Mouse (Mus musculus) cerebellum, postnatal 4 days (tissue): Measurements from ENCODE around the gene Camta1.
A peak's percentile ranks its signal among the peaks of the same experiment; 100 is the strongest.

Experiments used
- DNase-seq, 2 experiments: peaks; one replicate each; pipeline ENCODE4 v3.0.0; 2022; ENCODE audit warnings: low spot score in 2 of 2, mixed read lengths in 1 of 2

Gene Camta1

DNA sequence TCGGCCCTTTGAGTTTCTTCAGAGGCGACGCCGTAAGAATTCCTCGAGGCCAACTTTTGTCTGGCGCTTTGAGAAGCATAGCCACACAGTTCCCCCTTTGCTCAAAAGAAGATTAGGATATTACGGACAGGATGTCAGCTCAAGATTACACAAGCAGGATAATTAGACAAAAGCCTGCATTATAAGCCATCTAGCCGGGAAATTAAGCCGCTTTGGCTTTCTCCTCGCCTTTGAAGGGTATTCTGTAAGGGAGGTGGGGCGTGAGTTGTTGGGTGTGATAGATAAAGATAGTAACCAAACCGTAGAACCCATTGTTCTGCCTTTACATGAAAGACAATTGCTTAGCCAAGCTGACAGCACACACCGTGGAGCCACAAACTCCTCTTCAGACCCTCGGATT, 579.6 kb downstream of the Camta1 start:
- no peak for DNase-seq

DNA sequence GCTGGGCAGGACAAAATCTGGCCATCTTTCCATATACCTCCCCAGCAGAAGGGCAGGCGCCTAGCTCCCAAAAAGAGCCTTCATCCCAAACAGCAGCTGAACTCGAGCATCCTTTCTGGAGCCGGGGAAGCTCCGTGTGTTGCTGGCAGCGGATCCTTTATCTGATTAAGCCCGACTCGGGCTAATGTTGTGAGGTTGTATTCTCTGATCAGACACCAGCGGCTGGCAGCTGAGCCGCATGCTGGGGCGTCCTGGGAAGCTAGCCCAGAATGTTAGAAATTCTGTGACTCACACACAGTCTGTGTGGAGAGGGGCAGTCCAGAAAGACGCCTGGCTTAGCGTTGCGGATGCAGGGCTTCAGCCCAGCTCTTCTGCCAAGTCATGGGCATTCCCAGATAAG, 586.4 kb downstream of the Camta1 start:
- peak in 1 of 2 experiments; percentile 56 for DNase-seq

DNA sequence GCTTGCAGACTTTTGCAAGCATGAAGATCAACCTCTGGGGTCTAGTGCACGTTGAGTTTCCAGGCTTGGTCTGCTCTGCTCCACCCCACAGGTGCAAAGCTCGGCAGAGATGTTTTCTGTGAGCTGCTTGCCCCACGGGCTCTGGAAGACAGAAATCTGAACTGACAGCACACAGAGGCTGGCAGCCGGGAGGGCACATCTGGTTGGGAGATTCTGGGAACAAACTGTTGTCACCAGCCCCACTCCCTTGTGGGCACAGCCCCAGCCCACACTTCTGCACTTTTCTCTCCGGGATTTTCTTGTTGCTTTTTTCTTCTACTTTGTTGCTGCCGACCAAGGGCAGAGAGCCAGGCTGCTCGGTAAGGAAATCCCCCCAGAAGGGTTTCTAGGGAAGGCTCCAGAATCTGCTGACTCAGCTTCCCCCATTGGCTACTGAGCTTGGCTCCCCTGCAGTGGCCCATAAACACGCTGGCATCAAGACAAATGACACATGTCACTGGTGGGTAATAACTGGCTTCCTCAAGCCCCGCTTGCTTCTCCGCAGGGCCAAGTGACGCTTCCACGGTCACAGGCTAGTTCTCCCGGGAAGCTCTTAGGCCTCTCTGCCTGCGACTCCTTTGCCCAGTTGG, 597.8 kb downstream of the Camta1 start:
- peak in 1 of 2 experiments; percentile 14 for DNase-seq

DNA sequence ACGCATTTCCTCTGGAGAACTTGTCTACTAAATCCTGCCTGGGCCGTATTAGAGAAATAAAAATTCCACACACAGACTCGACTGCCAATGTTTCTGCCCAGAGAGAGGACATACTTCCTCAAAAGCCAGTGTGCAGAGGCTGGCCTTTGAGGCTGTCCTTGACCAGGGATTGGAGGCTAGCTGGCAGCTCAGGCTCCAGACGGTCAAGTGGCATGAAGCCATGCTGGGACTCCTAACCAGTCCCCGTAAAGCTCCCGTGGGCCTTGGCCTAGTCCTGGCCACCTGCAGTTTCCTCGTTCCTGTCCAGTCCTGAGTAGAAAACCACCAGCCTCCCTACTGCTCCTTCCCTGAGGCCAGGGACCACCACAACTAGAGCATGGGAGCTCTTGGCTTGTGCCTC, 598.6 kb downstream of the Camta1 start:
- no peak for DNase-seq

DNA sequence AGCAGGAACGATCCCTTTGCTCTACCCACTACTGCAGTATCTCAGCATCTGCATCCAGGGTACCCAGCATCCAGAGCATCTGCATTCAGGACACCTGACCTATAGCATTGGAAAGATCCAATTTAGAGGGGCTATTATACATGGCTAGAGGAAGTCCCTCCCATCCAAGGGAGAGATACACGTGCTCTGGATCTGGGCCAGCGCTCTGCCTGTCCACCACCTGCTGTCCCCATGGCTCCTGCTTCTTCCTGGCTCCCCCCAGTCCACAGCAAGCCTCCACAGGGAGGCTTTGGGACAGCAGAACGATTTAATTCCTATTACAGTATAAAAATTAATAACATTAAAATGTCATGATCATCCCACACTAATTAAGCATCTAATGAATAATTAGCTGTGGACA, 605.1 kb downstream of the Camta1 start:
- peak in 1 of 2 experiments; percentile 20 for DNase-seq

DNA sequence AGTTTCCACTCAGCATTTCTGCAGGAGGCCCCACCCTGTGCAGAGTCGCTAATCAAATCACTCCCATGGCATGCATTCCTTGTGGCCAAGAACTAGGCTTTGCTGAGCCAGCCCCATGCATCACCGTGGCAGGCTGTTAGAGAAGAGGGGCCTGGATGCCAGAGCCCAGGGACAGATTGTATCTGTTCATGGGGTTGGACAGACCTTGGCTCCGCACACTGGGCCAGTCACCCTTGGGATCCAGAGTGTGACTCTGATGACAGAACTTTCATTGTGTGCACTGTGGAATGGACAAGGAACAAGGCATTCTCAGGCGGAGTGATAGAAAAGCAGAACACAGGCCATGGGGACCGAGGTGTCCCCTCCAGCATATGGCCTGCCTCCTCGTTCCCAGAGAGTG, 610.9 kb downstream of the Camta1 start:
- no peak for DNase-seq

DNA sequence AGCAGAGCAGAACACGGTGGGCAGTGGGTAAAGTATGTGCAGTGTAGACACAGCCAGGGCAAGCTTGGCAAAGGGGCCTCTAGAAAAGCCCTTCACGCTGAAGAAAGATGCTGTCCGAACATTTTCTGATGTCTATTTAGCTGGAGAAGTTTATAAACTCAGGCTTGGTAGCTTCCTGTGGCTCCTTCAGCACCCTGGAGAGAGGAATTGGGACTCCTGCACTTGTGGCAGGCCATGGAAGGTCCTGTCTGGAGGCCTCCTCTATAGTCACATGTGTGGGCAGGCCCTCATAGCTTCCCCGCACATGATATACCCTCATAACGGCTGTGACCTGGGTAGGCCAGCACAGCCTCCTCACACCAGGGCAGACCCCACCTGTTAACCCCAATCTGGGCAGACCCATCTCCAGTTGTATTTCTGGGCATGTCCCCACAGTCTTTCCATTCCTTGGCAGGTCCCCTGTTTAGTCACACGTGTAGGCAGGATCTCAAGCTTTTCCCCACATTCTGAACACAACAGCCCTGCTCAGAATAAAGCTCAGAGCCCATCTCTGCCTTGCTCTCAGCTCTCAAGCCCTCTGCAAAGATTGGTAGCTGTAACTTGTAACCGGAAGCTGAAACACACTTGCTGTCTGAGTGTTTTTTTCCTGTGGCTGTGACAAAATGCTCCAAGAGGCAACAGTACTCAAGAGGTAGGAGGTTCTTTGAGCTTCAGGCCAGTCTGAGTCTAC, 616.4 kb downstream of the Camta1 start:
- DNase-seq, result no peak

DNA sequence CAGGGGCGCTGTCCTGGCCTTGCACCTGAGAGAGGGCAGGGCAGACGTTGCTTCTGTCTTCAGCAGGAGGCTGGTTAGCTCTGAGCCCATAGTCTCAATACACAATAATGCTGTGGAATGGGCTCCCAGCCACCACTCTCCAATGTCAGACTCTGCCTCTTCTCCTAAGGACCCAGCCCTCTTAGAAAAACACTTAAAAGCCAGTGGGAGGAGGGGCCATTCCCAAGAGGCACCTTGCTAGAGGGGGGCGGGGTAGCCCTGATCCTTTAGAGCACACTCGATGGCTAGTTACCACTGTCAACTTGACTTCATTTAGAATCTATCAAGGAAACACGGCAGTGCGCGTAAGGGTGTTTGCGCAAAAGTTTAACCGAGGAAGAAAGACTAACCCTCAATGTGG, 618.2 kb downstream of the Camta1 start:
- DNase-seq, result no peak

DNA sequence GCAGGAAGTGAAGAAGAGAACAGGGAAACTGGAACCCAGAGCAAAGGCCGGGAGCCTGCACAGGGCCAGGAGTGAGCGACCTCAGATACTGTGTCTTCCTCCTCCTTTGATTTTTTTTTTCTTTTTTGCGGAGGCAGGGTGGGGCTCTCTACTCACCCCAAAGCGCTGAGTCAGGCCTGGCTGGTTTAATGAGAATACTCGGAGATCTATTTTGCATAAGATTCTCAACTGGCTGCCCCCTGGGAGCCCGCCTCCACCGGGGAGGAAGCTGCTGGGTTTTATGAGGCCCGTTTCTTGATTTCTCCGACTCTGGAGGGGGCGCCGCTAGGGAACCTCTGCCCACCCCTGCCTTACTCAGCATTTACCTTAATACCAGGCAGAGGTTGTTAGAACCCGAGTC, 618.9 kb downstream of the Camta1 start:
- no peak for DNase-seq

DNA sequence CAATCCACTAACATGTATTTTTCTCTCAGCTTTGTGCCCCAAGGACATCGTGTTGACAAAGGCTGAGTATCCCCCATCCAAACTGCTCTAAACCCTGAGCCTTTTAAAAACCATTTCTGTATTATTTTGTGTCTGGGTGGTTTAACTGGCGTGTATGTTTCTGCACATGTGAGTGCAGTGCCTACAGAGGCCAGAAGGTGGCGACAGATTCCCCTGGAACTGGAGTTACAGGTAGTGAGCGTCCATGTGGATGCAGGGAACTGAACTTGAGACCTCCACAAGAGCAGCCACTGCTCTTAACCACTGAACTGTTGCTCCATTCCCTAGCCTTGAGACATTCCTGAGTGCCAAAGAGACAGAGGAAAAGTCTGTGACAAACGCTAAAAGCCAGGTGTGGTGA, 621.2 kb downstream of the Camta1 start:
- DNase-seq, result no peak

DNA sequence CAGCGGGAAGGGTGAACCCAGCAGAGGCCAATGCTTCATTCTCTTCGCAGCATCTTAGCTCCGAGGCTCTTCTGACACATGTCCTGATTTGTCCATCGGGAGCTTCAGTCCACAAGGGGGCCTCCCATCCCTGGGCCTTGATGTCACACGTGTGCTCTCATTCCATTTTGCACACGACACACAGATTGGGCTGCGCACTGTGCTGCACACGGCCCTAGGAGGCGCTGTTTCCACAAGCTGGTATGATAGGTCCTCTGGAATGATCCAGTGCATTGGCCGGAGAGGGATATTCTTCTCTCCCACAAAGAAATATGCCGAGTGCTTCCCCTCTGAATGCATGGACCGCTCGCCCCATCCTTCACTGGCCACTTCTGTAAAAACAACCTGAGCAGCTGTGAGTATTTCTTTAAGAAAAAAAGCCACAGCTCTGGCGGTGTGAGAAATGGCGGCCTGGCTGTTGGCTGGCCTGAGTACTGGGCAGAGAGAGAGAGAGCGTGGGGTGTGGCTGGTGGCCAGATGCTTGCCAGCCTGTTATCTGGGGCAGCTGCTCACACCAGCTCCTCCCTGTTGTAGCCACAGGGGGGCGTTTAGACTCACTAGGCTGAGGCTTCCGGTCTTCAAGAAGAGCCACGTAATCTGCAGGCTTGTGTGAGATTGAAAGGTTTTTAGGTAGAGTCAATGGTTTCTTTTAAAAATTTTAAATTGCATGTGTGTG, 622.5 kb downstream of the Camta1 start:
- DNase-seq, result peak in 1 of 2 experiments; percentile 69

DNA sequence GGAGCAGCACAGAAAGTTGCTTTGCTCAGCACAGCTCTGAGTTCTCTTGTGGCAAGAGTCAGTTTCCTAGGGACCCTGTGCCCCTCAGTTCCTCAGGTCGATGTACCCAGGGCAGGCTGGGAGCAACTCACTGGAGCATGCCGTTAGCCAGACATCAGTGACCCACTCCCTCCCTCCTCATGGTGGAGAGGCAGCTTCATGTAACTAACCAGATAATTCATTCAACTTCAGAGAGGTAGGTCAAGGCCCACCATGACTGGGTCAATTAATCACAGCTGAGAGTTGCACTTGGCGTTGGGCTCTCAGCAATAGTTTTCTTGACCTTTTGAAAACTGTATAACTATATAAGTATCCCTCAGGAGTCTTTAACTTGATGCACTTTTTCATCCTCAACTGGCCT, 624.2 kb downstream of the Camta1 start:
- DNase-seq, result no peak

DNA sequence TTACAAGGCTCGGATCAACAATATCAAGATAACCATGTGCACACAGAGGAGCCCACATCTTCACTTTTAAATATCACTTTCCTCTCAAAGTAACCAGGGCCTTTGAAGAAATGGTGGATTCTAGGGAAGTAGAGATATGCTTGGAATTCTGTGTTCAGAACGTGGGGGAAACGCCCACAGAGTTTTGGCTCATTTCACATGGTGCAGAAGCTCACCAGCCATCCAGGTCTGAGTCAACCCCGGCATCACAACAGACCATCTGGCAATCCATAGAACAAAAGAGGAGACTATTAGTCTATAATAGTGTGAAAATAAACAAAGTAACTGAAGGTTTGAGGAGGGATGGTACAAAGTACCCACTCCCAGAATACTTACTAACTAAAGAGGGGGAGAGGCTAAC, 626.7 kb downstream of the Camta1 start:
- DNase-seq, result no peak

DNA sequence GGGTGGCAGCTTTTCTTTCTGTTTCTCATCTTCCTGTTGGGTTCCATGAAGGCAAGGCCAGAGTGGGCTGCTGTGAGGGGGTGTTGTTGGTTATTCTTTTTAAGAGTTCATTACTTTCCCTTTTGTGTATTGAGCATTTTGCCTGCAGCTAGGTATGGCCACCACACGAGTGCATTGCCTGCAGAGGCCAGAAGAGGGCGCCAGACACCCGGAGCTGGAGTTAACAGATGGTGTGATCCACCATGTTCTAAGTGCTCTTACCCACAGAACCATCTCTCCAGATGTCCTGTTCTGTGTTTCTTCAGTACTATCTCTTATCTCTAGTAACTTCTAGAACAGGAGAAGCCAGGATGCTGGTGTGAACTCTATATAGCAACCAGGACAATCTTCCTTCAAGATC, 629.6 kb downstream of the Camta1 start:
- DNase-seq, result no peak

DNA sequence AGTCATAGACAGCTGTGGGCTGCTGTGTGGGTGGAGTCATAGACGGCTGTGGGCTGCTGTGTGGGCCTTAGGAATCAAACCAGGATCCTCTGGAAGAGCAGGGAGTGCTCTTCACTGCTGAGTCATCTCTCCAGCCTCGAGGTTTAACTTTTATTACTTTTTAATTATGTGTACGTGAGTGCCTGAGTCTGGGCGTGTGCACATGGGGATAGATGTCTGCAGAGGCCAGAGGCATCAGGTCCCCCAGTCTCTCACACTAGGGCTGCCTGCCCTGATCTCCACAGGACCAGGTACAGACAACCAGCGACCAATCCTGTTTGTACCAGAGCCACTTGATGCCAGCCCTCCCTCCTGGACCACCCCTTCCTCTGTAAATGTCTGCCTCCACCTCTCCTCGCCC, 632.6 kb downstream of the Camta1 start:
- no peak for DNase-seq

DNA sequence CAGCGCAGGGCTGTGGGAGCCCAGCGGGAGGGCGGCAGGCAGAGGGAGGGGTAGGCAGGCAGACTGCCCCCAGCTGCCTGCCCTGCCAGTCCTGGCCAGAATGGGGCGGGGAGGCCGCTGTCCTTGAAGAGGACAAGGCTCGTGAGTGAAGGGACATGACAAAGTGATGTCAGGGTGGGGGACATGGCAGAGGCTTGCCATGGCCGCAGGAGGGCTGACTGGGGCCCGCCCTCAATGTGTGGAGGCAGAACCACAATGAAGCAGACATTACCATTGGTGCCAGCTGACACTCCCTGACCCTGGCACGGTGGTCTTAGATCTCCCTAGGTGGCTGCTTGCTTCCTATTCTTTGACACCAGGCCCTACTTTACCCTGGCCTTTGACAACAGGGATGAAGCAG, 635.2 kb downstream of the Camta1 start:
- DNase-seq, result no peak

DNA sequence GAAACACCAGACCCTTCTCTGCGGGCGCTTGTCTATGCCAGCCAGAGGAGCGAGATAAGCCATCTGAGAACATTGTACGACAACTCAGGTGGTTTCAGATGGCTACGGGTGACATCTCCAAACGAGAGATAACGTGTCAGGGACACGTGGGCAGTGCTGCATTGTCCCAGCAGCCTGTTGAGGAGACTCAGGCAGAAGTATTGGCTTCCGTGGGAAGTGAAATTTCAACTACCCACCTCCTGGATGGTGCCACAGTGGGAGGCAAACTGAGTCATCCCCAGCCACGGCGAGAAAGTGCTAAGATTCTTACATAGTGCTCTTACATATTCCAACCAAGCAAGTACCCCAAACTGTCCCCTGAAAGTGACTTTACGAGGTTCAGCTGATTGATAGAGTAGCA, 637.7 kb downstream of the Camta1 start:
- no peak for DNase-seq

DNA sequence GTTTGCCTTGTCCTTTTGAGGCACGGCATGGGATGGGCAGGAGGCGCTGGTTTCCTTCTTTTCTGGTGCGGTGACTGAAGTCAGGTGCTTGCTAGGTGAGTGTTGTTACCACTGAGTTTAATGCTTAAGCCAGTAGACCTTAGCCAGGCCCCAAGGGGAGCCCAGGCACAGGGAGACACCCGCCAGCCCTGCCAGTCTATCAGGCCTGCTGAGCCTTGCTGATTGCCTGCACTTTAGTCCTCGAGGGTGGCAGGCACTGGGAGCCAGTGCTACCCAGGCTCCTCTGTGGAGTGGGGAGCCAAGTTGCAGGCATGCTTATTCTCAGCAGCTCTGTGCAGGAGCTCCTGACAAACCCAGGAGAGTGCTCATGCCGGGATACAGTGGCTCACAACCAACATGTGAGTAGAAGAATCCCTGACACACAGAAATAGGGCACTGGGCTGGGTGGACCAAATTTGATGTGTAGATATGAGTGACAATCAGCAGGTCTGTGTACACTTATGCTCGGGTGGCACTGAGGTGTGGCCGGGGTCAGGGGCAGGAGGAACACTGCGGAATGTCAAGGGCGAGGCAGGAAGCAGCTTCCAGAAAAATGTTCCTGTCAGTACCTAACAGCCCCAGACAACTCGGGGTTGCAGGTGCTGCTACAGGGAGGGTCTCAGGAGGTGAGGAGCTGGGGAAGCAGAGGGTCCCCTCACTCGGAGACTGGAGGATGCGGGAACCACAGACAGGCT, 638.2 kb downstream of the Camta1 start:
- DNase-seq, result no peak

DNA sequence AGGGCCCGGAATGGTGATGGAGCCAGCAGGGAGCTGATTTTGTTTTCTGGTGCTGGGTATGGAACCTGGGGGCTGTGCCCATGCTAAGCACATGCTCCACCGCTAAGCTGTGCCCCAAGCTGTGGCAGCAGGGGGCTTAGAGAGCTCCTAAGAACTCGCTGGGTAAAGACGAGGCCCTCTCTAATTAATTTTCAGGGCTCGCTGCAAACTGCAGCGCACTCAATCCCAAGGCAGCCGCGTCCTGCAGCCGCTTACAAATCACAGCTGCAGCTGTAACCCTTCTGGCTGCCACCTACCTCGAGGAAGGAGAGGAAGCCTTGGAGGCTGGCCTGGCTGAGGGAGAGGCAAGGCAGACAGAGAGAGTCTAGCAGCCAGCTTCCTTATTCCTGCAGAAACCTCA, 639.0 kb downstream of the Camta1 start:
- no peak for DNase-seq

DNA sequence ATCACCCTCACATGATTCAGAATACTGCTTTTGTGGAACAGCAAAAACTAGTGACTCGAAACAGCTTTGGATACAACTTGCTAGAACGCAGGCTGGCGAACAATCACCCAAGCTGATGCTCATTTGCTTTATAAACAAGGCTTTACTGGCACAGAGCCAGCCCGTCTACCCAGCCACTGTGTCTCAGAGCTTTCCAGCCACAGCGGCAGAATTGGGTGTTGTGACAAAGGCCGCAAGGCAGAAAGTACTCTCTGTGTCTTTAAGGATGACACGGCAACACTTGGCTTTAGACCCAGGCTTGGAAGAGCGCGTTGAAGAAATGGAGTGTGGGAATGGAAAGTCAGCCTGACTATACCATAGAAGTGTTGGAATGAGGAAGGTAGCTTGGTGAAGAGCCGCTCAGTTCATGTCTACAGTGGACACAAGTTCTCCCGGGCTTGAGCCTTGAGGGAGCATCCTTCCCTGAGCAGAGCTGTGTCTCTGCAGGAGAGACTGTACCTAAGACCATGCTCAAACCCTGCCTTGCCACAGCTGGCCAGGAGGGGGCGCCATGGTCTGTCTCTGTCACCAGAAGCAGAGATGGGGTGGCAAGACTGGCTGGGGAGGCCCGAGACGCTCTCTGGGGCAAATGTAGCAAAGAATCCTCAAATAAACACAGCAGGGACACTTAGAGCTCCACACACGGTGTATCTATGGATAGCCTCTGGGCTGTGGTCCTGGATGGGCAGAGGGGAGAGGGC, 645.0 kb downstream of the Camta1 start:
- DNase-seq, result peak in 1 of 2 experiments; percentile 51

DNA sequence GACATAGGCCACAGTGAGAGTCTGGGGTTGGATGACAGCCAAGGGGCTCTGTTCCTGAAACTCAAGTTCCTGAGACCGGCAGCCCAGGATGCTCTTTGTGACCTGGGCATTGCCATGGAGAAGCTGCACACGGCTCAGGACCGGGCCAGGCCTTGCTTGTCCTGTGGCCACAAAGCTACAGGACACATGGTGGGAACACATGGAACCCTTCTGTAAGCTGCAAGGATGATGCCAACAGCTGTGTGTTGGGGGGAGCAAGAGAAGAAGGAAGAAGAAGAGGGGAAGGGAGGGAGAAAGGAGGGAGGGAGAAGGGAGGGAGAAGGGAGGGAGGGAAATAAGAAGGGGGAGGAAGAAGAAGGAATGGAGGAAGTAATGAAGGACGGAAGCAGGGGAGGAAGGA, 645.8 kb downstream of the Camta1 start:
- no peak for DNase-seq

DNA sequence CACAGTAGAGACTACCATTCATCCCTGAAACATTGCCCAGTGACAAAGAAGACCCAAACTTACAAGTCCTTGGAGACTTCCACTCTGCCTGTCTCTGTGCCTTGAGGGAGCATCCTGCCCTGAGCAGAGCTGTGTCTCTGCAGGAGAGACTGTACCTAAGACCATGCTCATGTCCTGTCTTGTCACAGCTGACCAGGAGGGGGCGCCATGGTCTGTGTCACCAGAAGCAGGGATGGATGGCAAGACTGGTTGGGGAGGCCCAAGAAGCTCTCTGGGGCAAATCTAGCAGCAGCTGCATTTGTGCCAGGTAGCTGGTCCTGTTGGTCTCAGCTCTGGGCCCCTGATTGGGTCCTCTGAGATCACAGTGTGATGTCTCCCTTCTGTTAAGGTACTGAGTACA, 646.5 kb downstream of the Camta1 start:
- DNase-seq, result peak in 1 of 2 experiments; percentile 56
